Mouse (Mus musculus): ENCODE results near the gene Ccdc149. TPM values are rescaled to one million over a fixed set of nuclear protein-coding genes. Genes with fewer than 3 reads are reported as not detected.

Ccdc149 gene
- polyA plus RNA-seq, 1 experiment from 2014 or later, result 3.4 TPM

GRCm38 (mm10) chr5:52365930-52366329 lies 105.4 kb downstream of the Ccdc149 start:
- Histone ChIP-seq H3K4me2 (replicated peaks; ENCODE audit: low read depth, low read length) (no peak overlapping the region), H3K4me3 (ENCODE audit: low read length) (no peak overlapping the region), H3K9me3 (ENCODE audit: low read length) (no peaks in the 10 kb centered on the region), H3K4me1 (ENCODE audit: insufficient read depth, low read length) (peaks cover 16% of the 10 kb centered on the region), H3K36me3 (ENCODE audit: insufficient read depth, low read length) (no peaks in the 10 kb centered on the region), H3K27ac (ENCODE audit: low read length) (no peak overlapping the region), H3K27me3 (ENCODE audit: insufficient read depth, low read length) (no peaks in the 10 kb centered on the region), H3K9ac (replicated peaks; ENCODE audit: low read length) (no peak overlapping the region)
- 90% methylated on average over 5 of the region's 5 CpGs for WGBS
- no peak for ATAC-seq (ENCODE audit: low FRiP score, low TSS enrichment)

- 38% methylated on average over 5 of the region's 5 CpGs for WGBS
- peaks cover 20% of the 10 kb centered on the region for H3K4me1 ChIP-seq (ENCODE audit: insufficient read depth, low read length)
- ATAC-seq (ENCODE audit: low FRiP score, low TSS enrichment), result peak; percentile 77
- no peaks in the 10 kb centered on the region for H3K9me3 ChIP-seq (ENCODE audit: low read length)
- no peak overlapping the region for H3K4me3 ChIP-seq (ENCODE audit: low read length)
- no peak overlapping the region for H3K9ac ChIP-seq (replicated peaks; ENCODE audit: low read length)
- H3K27me3 ChIP-seq (ENCODE audit: insufficient read depth, low read length), result no peaks in the 10 kb centered on the region
- H3K27ac ChIP-seq (ENCODE audit: low read length), result peak overlapping the region; percentile 72; the same call in 1 of the 2 replicates
- peak overlapping the region; percentile 37; the same call in 1 of the 2 replicates for H3K4me2 ChIP-seq (replicated peaks; ENCODE audit: low read depth, low read length)
- no peaks in the 10 kb centered on the region for H3K36me3 ChIP-seq (ENCODE audit: insufficient read depth, low read length)
Observed at GRCm38 (mm10) chr5:52364521-52364920, 106.8 kb downstream of the Ccdc149 start.

- no peaks in the 10 kb centered on the region for H3K9me3 ChIP-seq (ENCODE audit: low read length)
- H3K9ac ChIP-seq (replicated peaks; ENCODE audit: low read length), result no peak within 1 kb of the TSS; the same call in 1 of the 2 replicates
- ATAC-seq (ENCODE audit: low FRiP score, low TSS enrichment), result peak; percentile 92
- H3K27me3 ChIP-seq (ENCODE audit: insufficient read depth, low read length), result no peaks in the 10 kb centered on the region
- H3K4me3 ChIP-seq (ENCODE audit: low read length), result peak within 1 kb of the TSS; percentile 26
- peak within 1 kb of the TSS; percentile 37 for H3K4me2 ChIP-seq (replicated peaks; ENCODE audit: low read depth, low read length)
- peaks cover 20% of the 10 kb centered on the region for H3K4me1 ChIP-seq (ENCODE audit: insufficient read depth, low read length)
- WGBS, result 14% methylated on average over 11 of the region's 11 CpGs
- no peaks in the 10 kb centered on the region for H3K36me3 ChIP-seq (ENCODE audit: insufficient read depth, low read length)
- peak within 1 kb of the TSS; percentile 72 for H3K27ac ChIP-seq (ENCODE audit: low read length)
Observed at GRCm38 (mm10) chr5:52363468-52364150, 107.7 kb downstream of the Ccdc149 start, which contains the start of gene Sod3. TSS of gene Sod3 (plus strand) at chr5:52363791.

- H3K27me3 ChIP-seq (ENCODE audit: insufficient read depth, low read length), result no peaks in the 10 kb centered on the region
- H3K9me3 ChIP-seq (ENCODE audit: low read length), result no peaks in the 10 kb centered on the region
- 58% methylated on average over 6 of the region's 6 CpGs for WGBS
- H3K9ac ChIP-seq (replicated peaks; ENCODE audit: low read length), result no peak overlapping the region
- H3K4me1 ChIP-seq (ENCODE audit: insufficient read depth, low read length), result peaks cover 20% of the 10 kb centered on the region
- ATAC-seq (ENCODE audit: low FRiP score, low TSS enrichment), result 0 out of 2 replicates have a peak, but pooled peaks have one; percentile 3
- peak overlapping the region; percentile 23 for H3K4me2 ChIP-seq (replicated peaks; ENCODE audit: low read depth, low read length)
- no peaks in the 10 kb centered on the region for H3K36me3 ChIP-seq (ENCODE audit: insufficient read depth, low read length)
- peak overlapping the region; percentile 41; the same call in 1 of the 2 replicates for H3K27ac ChIP-seq (ENCODE audit: low read length)
- no peak overlapping the region for H3K4me3 ChIP-seq (ENCODE audit: low read length)
Observed at GRCm38 (mm10) chr5:52362776-52363467, 108.4 kb downstream of the Ccdc149 start.

- Histone ChIP-seq H3K9ac (replicated peaks; ENCODE audit: low read length) (no peak overlapping the region), H3K4me1 (ENCODE audit: insufficient read depth, low read length) (peaks cover 25% of the 10 kb centered on the region), H3K27me3 (ENCODE audit: insufficient read depth, low read length) (no peaks in the 10 kb centered on the region), H3K4me3 (ENCODE audit: low read length) (no peak overlapping the region), H3K4me2 (replicated peaks; ENCODE audit: low read depth, low read length) (no peak overlapping the region), H3K36me3 (ENCODE audit: insufficient read depth, low read length) (no peaks in the 10 kb centered on the region), H3K27ac (ENCODE audit: low read length) (peak overlapping the region; percentile 61), H3K9me3 (ENCODE audit: low read length) (no peaks in the 10 kb centered on the region)
- ATAC-seq (ENCODE audit: low FRiP score, low TSS enrichment), result peak; percentile 43; the same call in 1 of the 2 replicates
- 66% methylated on average over 21 of the region's 21 CpGs for WGBS
Observed at GRCm38 (mm10) chr5:52360286-52361049, 110.9 kb downstream of the Ccdc149 start.

GRCm38 (mm10) chr5:52358120-52358519 lies 113.2 kb downstream of the Ccdc149 start:
- no peak for ATAC-seq (ENCODE audit: low FRiP score, low TSS enrichment)
- Histone ChIP-seq H3K9me3 (ENCODE audit: low read length) (no peaks in the 10 kb centered on the region), H3K9ac (replicated peaks; ENCODE audit: low read length) (no peak overlapping the region), H3K27me3 (ENCODE audit: insufficient read depth, low read length) (no peaks in the 10 kb centered on the region), H3K4me3 (ENCODE audit: low read length) (no peak overlapping the region), H3K4me1 (ENCODE audit: insufficient read depth, low read length) (peaks cover 13% of the 10 kb centered on the region), H3K4me2 (replicated peaks; ENCODE audit: low read depth, low read length) (no peak overlapping the region), H3K27ac (ENCODE audit: low read length) (no peak overlapping the region), H3K36me3 (ENCODE audit: insufficient read depth, low read length) (no peaks in the 10 kb centered on the region)
- 92% methylated on average over 6 of the region's 6 CpGs for WGBS

- peak overlapping the region; percentile 57; the same call in 1 of the 2 replicates for H3K27ac ChIP-seq (ENCODE audit: low read length)
- no peaks in the 10 kb centered on the region for H3K36me3 ChIP-seq (ENCODE audit: insufficient read depth, low read length)
- H3K9me3 ChIP-seq (ENCODE audit: low read length), result no peaks in the 10 kb centered on the region
- no peak overlapping the region for H3K4me2 ChIP-seq (replicated peaks; ENCODE audit: low read depth, low read length)
- peak; percentile 50; the same call in 1 of the 2 replicates for ATAC-seq (ENCODE audit: low FRiP score, low TSS enrichment)
- 49% methylated on average over 9 of the region's 9 CpGs for WGBS
- H3K9ac ChIP-seq (replicated peaks; ENCODE audit: low read length), result no peak overlapping the region
- peaks cover 9% of the 10 kb centered on the region; the same call in 1 of the 2 replicates for H3K4me1 ChIP-seq (ENCODE audit: insufficient read depth, low read length)
- no peak overlapping the region for H3K4me3 ChIP-seq (ENCODE audit: low read length)
- H3K27me3 ChIP-seq (ENCODE audit: insufficient read depth, low read length), result no peaks in the 10 kb centered on the region
Observed at GRCm38 (mm10) chr5:52357175-52357754, 114.1 kb downstream of the Ccdc149 start.

GRCm38 (mm10) chr5:52355612-52356011 lies 115.7 kb downstream of the Ccdc149 start:
- 82% methylated on average over 7 of the region's 7 CpGs for WGBS
- no peak for ATAC-seq (ENCODE audit: low FRiP score, low TSS enrichment)
- no peaks in the 10 kb centered on the region for H3K9me3 ChIP-seq (ENCODE audit: low read length)

GRCm38 (mm10) chr5:52354441-52354840 lies 116.9 kb downstream of the Ccdc149 start:
- no peak overlapping the region for H3K9ac ChIP-seq (replicated peaks; ENCODE audit: low read length)
- no peaks in the 10 kb centered on the region for H3K27me3 ChIP-seq (ENCODE audit: insufficient read depth, low read length)
- no peak overlapping the region for H3K4me2 ChIP-seq (replicated peaks; ENCODE audit: low read depth, low read length)
- WGBS, result 52% methylated on average over 4 of the region's 4 CpGs
- no peak overlapping the region for H3K4me3 ChIP-seq (ENCODE audit: low read length)
- ATAC-seq (ENCODE audit: low FRiP score, low TSS enrichment), result no peak
- peaks cover 5% of the 10 kb centered on the region; the same call in 1 of the 2 replicates for H3K4me1 ChIP-seq (ENCODE audit: insufficient read depth, low read length)
- H3K9me3 ChIP-seq (ENCODE audit: low read length), result no peaks in the 10 kb centered on the region
- no peak overlapping the region for H3K27ac ChIP-seq (ENCODE audit: low read length)
- no peaks in the 10 kb centered on the region for H3K36me3 ChIP-seq (ENCODE audit: insufficient read depth, low read length)

More at GRCm38 (mm10) chr5:52355612-52356011, 115.7 kb downstream of the Ccdc149 start:
- H3K27me3 ChIP-seq (ENCODE audit: insufficient read depth, low read length), result no peaks in the 10 kb centered on the region
- H3K4me2 ChIP-seq (replicated peaks; ENCODE audit: low read depth, low read length), result no peak overlapping the region
- no peak overlapping the region for H3K4me3 ChIP-seq (ENCODE audit: low read length)
- no peak overlapping the region for H3K9ac ChIP-seq (replicated peaks; ENCODE audit: low read length)
- no peak overlapping the region for H3K27ac ChIP-seq (ENCODE audit: low read length)
- peaks cover 9% of the 10 kb centered on the region; the same call in 1 of the 2 replicates for H3K4me1 ChIP-seq (ENCODE audit: insufficient read depth, low read length)
- H3K36me3 ChIP-seq (ENCODE audit: insufficient read depth, low read length), result no peaks in the 10 kb centered on the region
